Mouse (Mus musculus) MEL (cell line): ENCODE data around the gene Zfp113. TPM values are rescaled to one million over a fixed set of nuclear protein-coding genes. Genes with fewer than 3 reads are reported as not detected.

Source experiments
- DNase-seq: peaks from one replicate; pipeline ENCODE4 v3.0.0; 2011; ENCODE audit warnings: low read depth, low spot score
- H3K27ac ChIP-seq: 2 replicates; pipeline ENCODE4 v1.5.1; 2012; ENCODE audit warnings: low read depth, mild to moderate bottlenecking, control low read depth, low read length, moderate library complexity; ENCODE audit not compliant: control insufficient read depth
- H3K27me3 ChIP-seq, 2 experiments: fragments of 150-350 bp in 1 of 2; sonication (generic) in 1 of 2; 2 replicates each; pipeline ENCODE4 v1.6.1; 2012; ENCODE audit warnings: low read length in 2 of 2, mild to moderate bottlenecking in 2 of 2, improper control_type of control experiment in 1 of 2, moderate library complexity in 1 of 2; ENCODE audit not compliant: insufficient read depth in 2 of 2, control insufficient read depth in 1 of 2
- H3K36me3 ChIP-seq, 2 experiments: 2 replicates each; pipeline ENCODE4 v1.6.1; 2012 to 2014; ENCODE audit warnings: low read length in 2 of 2, improper control_type of control experiment in 1 of 2, inconsistent platforms in 1 of 2, mild to moderate bottlenecking in 1 of 2; ENCODE audit not compliant: insufficient read depth in 2 of 2, control insufficient read depth in 1 of 2
- H3K4me1 ChIP-seq, 2 experiments: fragments of 150-350 bp in 1 of 2; sonication (generic) in 1 of 2; 2 replicates each; pipeline ENCODE4 v1.6.1; 2012; ENCODE audit warnings: low read length in 2 of 2, improper control_type of control experiment in 1 of 2, mild to moderate bottlenecking in 1 of 2; ENCODE audit not compliant: insufficient read depth in 2 of 2, control insufficient read depth in 1 of 2
- H3K4me3 ChIP-seq, 2 experiments: fragments of 150-350 bp in 1 of 2; sonication (generic) in 1 of 2; 2 replicates each; pipeline ENCODE4 v1.5.1; 2012; ENCODE audit warnings: low read depth in 2 of 2, low read length in 2 of 2, mild to moderate bottlenecking in 2 of 2, moderate library complexity in 2 of 2, control low read depth in 1 of 2, improper control_type of control experiment in 1 of 2; ENCODE audit not compliant: control insufficient read depth in 1 of 2, insufficient read depth in 1 of 2
- H3K79me2 ChIP-seq: 2 replicates; pipeline ENCODE4 v1.6.1; 2012; ENCODE audit warnings: mild to moderate bottlenecking, low read length, moderate library complexity; ENCODE audit not compliant: control insufficient read depth, poor library complexity, insufficient read depth
- H3K9ac ChIP-seq: 2 replicates; pipeline ENCODE4 v1.6.1; 2012; ENCODE audit warnings: low read depth, mild to moderate bottlenecking, control low read depth, low read length, moderate library complexity; ENCODE audit not compliant: control insufficient read depth, poor library complexity, severe bottlenecking
- H3K9me3 ChIP-seq: fragments of 150-350 bp; sonication (generic); replicated peaks from 2 replicates; pipeline ENCODE4 v1.6.1; 2012; ENCODE audit warnings: mild to moderate bottlenecking, low read length, improper control_type of control experiment, moderate library complexity; ENCODE audit not compliant: insufficient read depth
- CHD1 ChIP-seq: IDR thresholded peaks from 2 replicates; pipeline ENCODE4 v1.6.1; 2012; ENCODE audit warnings: low read depth, mild to moderate bottlenecking, inconsistent platforms, low read length, improper control_type of control experiment
- CHD2 ChIP-seq: IDR thresholded peaks from 2 replicates; pipeline ENCODE4 v1.6.1; 2011; ENCODE audit warnings: low read length, improper control_type of control experiment
- CTCF ChIP-seq, 3 experiments: IDR thresholded peaks in 2 of 3; conservative IDR thresholded peaks in 1 of 3; 2 replicates each; pipeline ENCODE4 v1.5.1; 2011 to 2012; ENCODE audit warnings: low read length in 3 of 3, low read depth in 2 of 3, mild to moderate bottlenecking in 2 of 3, improper control_type of control experiment in 1 of 3, inconsistent platforms in 1 of 3, mixed read lengths in 1 of 3, moderate library complexity in 1 of 3; ENCODE audit not compliant: control insufficient read depth in 1 of 3, insufficient read depth in 1 of 3, poor library complexity in 1 of 3, severe bottlenecking in 1 of 3
- ELF1 ChIP-seq: IDR thresholded peaks from 2 replicates; pipeline ENCODE4 v1.6.1; 2014; ENCODE audit warnings: low read depth, mild to moderate bottlenecking, inconsistent platforms, low read length, improper control_type of control experiment, moderate library complexity
- EP300 ChIP-seq, 2 experiments: IDR thresholded peaks; 2 replicates each; pipeline ENCODE4 v1.6.1; 2011; ENCODE audit warnings: improper control_type of control experiment in 2 of 2, low read length in 2 of 2, low read depth in 1 of 2, mild to moderate bottlenecking in 1 of 2
- ETS1 ChIP-seq: IDR thresholded peaks from 2 replicates; pipeline ENCODE4 v1.6.1; 2012; ENCODE audit warnings: low read depth, mild to moderate bottlenecking, inconsistent platforms, low read length, improper control_type of control experiment, moderate library complexity
- GATA1 ChIP-seq: IDR thresholded peaks from 2 replicates; pipeline ENCODE4 v1.6.1; 2011; ENCODE audit warnings: low read depth, low read length, improper control_type of control experiment
- HCFC1 ChIP-seq: IDR thresholded peaks from 2 replicates; pipeline ENCODE4 v1.6.1; 2012; ENCODE audit warnings: low read depth, mild to moderate bottlenecking, inconsistent platforms, low read length, improper control_type of control experiment, moderate library complexity
- KAT2A ChIP-seq: conservative IDR thresholded peaks from 2 replicates; pipeline ENCODE4 v1.6.1; 2012; ENCODE audit warnings: low read depth, low read length, improper control_type of control experiment, inconsistent platforms
- MAFK ChIP-seq: IDR thresholded peaks from 2 replicates; pipeline ENCODE4 v1.6.1; 2011; ENCODE audit warnings: low read depth, mild to moderate bottlenecking, low read length, improper control_type of control experiment, borderline replicate concordance
- MAX ChIP-seq: IDR thresholded peaks from 2 replicates; pipeline ENCODE4 v1.6.1; 2011; ENCODE audit warnings: low read length, improper control_type of control experiment
- MAZ ChIP-seq: IDR thresholded peaks from 2 replicates; pipeline ENCODE4 v1.6.1; 2012; ENCODE audit warnings: low read depth, mild to moderate bottlenecking, inconsistent platforms, low read length, improper control_type of control experiment
- MXI1 ChIP-seq: IDR thresholded peaks from 2 replicates; pipeline ENCODE4 v1.6.1; 2011; ENCODE audit warnings: mild to moderate bottlenecking, low read depth, low read length, improper control_type of control experiment
- MYB ChIP-seq: IDR thresholded peaks from 2 replicates; pipeline ENCODE4 v1.6.1; 2011; ENCODE audit warnings: mild to moderate bottlenecking, low read depth, low read length, improper control_type of control experiment
- MYC ChIP-seq: IDR thresholded peaks from 2 replicates; pipeline ENCODE4 v1.6.1; 2011; ENCODE audit warnings: low read depth, mild to moderate bottlenecking, low read length, improper control_type of control experiment, moderate library complexity
- NELFE ChIP-seq: IDR thresholded peaks from 2 replicates; pipeline ENCODE4 v1.6.1; 2011; ENCODE audit warnings: low read depth, low read length, improper control_type of control experiment
- POLR2A ChIP-seq, 2 experiments: IDR thresholded peaks; 2 replicates each; pipeline ENCODE4 v1.6.1; 2011 to 2012; ENCODE audit warnings: low read length in 2 of 2, mild to moderate bottlenecking in 2 of 2, control low read depth in 1 of 2, improper control_type of control experiment in 1 of 2, low read depth in 1 of 2, moderate library complexity in 1 of 2; ENCODE audit not compliant: control insufficient read depth in 1 of 2, insufficient read depth in 1 of 2, poor library complexity in 1 of 2
- POLR2AphosphoS2 ChIP-seq: IDR thresholded peaks from 2 replicates; pipeline ENCODE4 v1.6.1; 2011; ENCODE audit warnings: low read length, improper control_type of control experiment
- SIN3A ChIP-seq: IDR thresholded peaks from 2 replicates; pipeline ENCODE4 v1.6.1; 2012; ENCODE audit warnings: low read length, improper control_type of control experiment, inconsistent platforms
- TBP ChIP-seq: IDR thresholded peaks from 2 replicates; pipeline ENCODE4 v1.8.0; 2011; ENCODE audit warnings: low read depth, low read length, improper control_type of control experiment
- TCF12 ChIP-seq: IDR thresholded peaks from 2 replicates; pipeline ENCODE4 v1.6.1; 2014; ENCODE audit warnings: low read depth, mild to moderate bottlenecking, inconsistent platforms, low read length, improper control_type of control experiment, moderate library complexity
- USF1 ChIP-seq: IDR thresholded peaks from 2 replicates; pipeline ENCODE4 v1.6.1; 2014; ENCODE audit warnings: low read depth, mild to moderate bottlenecking, inconsistent platforms, low read length, improper control_type of control experiment, moderate library complexity
- USF2 ChIP-seq, 2 experiments: IDR thresholded peaks; 2 replicates each; pipeline ENCODE4 v1.6.1; 2011 to 2012; ENCODE audit warnings: improper control_type of control experiment in 2 of 2, low read length in 2 of 2, borderline replicate concordance in 1 of 2, inconsistent platforms in 1 of 2, low read depth in 1 of 2, mild to moderate bottlenecking in 1 of 2; ENCODE audit not compliant: insufficient read depth in 1 of 2
- ZC3H11A ChIP-seq: IDR thresholded peaks from 2 replicates; pipeline ENCODE4 v1.6.1; 2012; ENCODE audit warnings: low read depth, mild to moderate bottlenecking, inconsistent platforms, low read length, improper control_type of control experiment
- ZMIZ1 ChIP-seq: IDR thresholded peaks from 2 replicates; pipeline ENCODE4 v1.6.1; 2012; ENCODE audit warnings: low read depth, mild to moderate bottlenecking, inconsistent platforms, low read length, improper control_type of control experiment, moderate library complexity
- polyA plus RNA-seq, 2 experiments: library from polyadenylated mRNA; stranded (reverse) in 1 of 2; unstranded in 1 of 2; fragments of >175 nt in 1 of 2; fragments of >200 nt in 1 of 2; gene quantifications; 2 replicates each; pipeline versions ENCODE4 v1.2.1 to v1.2.4; 2012; ENCODE audit warnings: low replicate concordance in 2 of 2, low read depth in 1 of 2; ENCODE audit not compliant: insufficient read length in 2 of 2, insufficient read depth in 1 of 2, missing spikeins in 1 of 2
- total RNA-seq: library from RNA; depleted of rRNA; stranded (reverse); fragments of 300-350 nt; gene quantifications from 2 replicates; pipeline ENCODE4 v1.2.3, GENCODE M21; 2012

The Zfp113 gene
- total and polyA plus RNA-seq, 3 experiments, result 6.8 to 6.9 TPM; not detected in 1

GRCm38 (mm10) chr5:138173217-138173616 lies 17.7 kb upstream of the Zfp113 start:
- TF ChIP-seq ELF1, result no peak
- no peak for TF ChIP-seq GATA1
- TF ChIP-seq MAFK, result no peak
- TF ChIP-seq CHD1, result no peak
- peak; percentile 76 for TF ChIP-seq TBP
- TF ChIP-seq MYB, result no peak
- no peak for TF ChIP-seq CHD2
- TF ChIP-seq TCF12, result 0 out of 2 replicates have a peak, but pooled peaks have one; percentile 21
- TF ChIP-seq NELFE, result peak; percentile 26; the same call in 1 of the 2 replicates
- TF ChIP-seq MXI1, result no peak
- TF ChIP-seq SIN3A, result peak; percentile 84
- no peak for TF ChIP-seq USF1
- peak in 1 of 2 experiments; percentile 52; a peak in 2 of 4 replicates for TF ChIP-seq POLR2A (IDR thresholded peaks at IDR 0.05; ENCODE audit: control insufficient read depth in 1 of 2, insufficient read depth in 1 of 2, low read depth in 1 of 2, low read length in 2 of 2, poor library complexity in 1 of 2)
- no peak for TF ChIP-seq POLR2AphosphoS2
- TF ChIP-seq MYC, result 0 out of 2 replicates have a peak, but pooled peaks have one; percentile 45
- TF ChIP-seq ETS1, result peak; percentile 84
- TF ChIP-seq MAX, result peak; percentile 60; the same call in 1 of the 2 replicates
- Histone ChIP-seq H3K4me3 (no peak overlapping the region), H3K27ac (peak overlapping the region; percentile 95), H3K4me1 (peaks cover 0 to 10% of the 10 kb centered on the region in 2 experiments; a peak in 2 of 4 replicates), H3K36me3 (peaks cover 4 to 18% of the 10 kb centered on the region in 2 experiments), H3K9ac (0 out of 2 replicates have a peak overlapping the region, but pooled peaks have one; percentile 81), H3K79me2 (peaks cover 27% of the 10 kb centered on the region), H3K27me3 (no peaks in the 10 kb centered on the region), H3K9me3 (no peaks in the 10 kb centered on the region)
- DNase-seq, result peak; percentile 91

- Histone ChIP-seq H3K27ac (peak within 1 kb of the TSS; percentile 99), H3K9me3 (no peaks in the 10 kb centered on the region), H3K36me3 (peaks cover 3 to 18% of the 10 kb centered on the region in 2 experiments; a peak in 3 of 4 replicates), H3K27me3 (no peaks in the 10 kb centered on the region), H3K4me1 (peaks cover 0 to 10% of the 10 kb centered on the region in 2 experiments; a peak in 2 of 4 replicates), H3K4me3 (peak within 1 kb of the TSS; percentile 63 to 88), H3K79me2 (peaks cover 27% of the 10 kb centered on the region), H3K9ac (peak within 1 kb of the TSS; percentile 99)
- peak; percentile 99 for DNase-seq
- TF ChIP-seq GATA1, result peak; percentile 74
- TF ChIP-seq ZMIZ1, result 0 out of 2 replicates have a peak, but pooled peaks have one; percentile 57
- TF ChIP-seq MYB, result no peak
- peak; percentile 82 for TF ChIP-seq MXI1
- TF ChIP-seq ETS1, result peak; percentile 20; the same call in 1 of the 2 replicates
- TF ChIP-seq NELFE, result peak; percentile 74
- TF ChIP-seq MYC, result peak; percentile 54
- TF ChIP-seq USF2 (IDR thresholded peaks at IDR 0.05; ENCODE audit: borderline replicate concordance in 1 of 2, insufficient read depth in 1 of 2, low read depth in 1 of 2, low read length in 2 of 2), result peak in 1 of 2 experiments; percentile 60; a peak in 1 of 4 replicates
- TF ChIP-seq KAT2A, result no peak; the same call in 1 of the 2 replicates
- TF ChIP-seq CHD2, result peak; percentile 78
- peak; percentile 77 for TF ChIP-seq HCFC1
- peak; percentile 50; the same call in 1 of the 2 replicates for TF ChIP-seq TCF12
- peak; percentile 96 for TF ChIP-seq USF1
- no peak for TF ChIP-seq ZC3H11A
- no peak for TF ChIP-seq CTCF (IDR thresholded peaks at IDR 0.05 in 2 of 3, conservative IDR thresholded peaks at IDR 0.05 in 1 of 3; ENCODE audit: control insufficient read depth in 1 of 3, insufficient read depth in 1 of 3, low read depth in 2 of 3, low read length in 3 of 3, poor library complexity in 1 of 3, severe bottlenecking in 1 of 3)
- TF ChIP-seq POLR2AphosphoS2, result peak; percentile 85; the same call in 1 of the 2 replicates
- TF ChIP-seq TBP, result peak; percentile 81
- peak; percentile 61; the same call in 1 of the 2 replicates for TF ChIP-seq MAX
- TF ChIP-seq CHD1, result no peak
- peak; percentile 52 to 78; a peak in 3 of 4 replicates for TF ChIP-seq POLR2A (IDR thresholded peaks at IDR 0.05; ENCODE audit: control insufficient read depth in 1 of 2, insufficient read depth in 1 of 2, low read depth in 1 of 2, low read length in 2 of 2, poor library complexity in 1 of 2)
- peak in 1 of 2 experiments; percentile 22; a peak in 1 of 4 replicates for TF ChIP-seq EP300 (IDR thresholded peaks at IDR 0.05; ENCODE audit: low read depth in 1 of 2, low read length in 2 of 2)
- TF ChIP-seq ELF1, result 0 out of 2 replicates have a peak, but pooled peaks have one; percentile 6
- TF ChIP-seq MAZ, result no peak
Observed at GRCm38 (mm10) chr5:138171695-138172491, 16.3 kb upstream of the Zfp113 start, which contains the start of the genes Ap4m1 and Mcm7. Gene Ap4m1 (plus strand): TSS chr5:138172002. Gene Mcm7 (minus strand): TSS chr5:138172422.
